Mouse (Mus musculus): ENCODE measurements around the gene Rxra.

The Rxra gene

DNA sequence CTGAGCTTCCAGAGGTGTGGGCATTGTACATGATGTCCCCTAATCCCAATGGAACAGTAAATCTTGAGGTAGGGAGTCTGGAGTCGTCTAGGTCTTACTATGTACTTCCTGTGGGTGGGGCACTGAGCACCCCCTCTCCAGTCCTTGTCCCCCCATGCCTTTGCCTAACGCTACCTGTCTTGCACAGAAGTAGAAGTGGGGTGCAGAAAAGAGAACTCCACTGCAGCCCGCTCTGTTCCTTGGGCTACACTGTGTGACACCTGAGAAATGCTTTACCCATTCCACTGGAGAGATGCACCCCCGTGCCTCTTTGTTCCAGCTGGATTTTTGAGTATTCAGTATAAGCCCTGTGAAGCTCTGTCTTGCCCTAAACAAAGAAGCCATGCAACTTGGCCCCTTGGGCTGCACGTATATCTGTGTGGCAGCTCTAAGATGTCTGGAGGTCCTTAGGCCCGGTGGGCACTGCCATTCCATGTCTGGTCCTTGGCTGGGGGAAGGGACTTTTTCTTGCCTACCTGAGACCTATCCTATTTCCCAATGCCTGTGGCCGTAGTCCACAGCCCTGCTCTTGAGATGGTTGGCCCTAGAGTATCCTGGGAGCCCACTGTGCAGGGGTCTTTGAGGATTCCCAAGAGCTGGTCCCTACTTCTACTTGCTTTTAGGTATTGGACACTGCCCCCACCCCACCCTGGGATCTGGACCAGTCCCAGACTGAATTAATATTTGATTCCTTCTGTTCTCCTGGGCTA lies 67.8 kb downstream of the Rxra start:
- DNase-seq = no peak

DNA sequence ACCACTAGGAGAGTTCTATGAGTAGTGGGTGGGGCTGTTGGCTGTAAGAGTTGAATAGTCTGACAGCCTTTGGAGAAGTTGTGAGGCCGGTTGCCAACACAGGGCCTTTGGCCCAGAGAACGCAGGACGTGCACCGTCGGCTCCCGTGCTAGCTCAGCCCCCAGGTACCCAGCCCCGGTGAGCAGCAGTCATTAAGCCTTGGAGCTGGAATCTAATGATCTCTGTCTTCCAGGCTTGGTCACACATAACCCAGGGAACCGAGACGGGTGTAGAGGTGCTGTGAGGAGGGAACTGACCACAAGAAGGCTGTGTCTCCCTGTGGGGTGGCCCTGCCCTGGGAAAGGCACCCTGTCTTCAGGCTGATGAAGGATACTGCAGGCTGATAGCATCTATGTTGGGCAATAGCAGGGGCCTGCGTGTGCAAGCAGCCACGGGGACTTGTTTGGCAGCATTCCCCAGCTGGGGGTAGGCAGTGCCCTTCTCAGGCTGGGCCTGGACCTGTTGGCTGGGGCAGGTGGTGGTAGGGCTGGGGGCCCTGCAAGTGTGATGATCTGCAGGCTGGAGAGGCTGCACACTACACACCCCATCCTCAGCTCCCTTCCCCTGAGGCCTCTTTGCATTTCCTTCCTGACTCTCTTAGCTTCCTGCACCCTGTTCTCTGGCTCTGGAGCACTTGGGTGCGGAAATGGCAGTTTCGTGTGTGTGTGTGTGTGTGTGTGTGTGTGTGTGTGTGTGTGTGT lies 68.5 kb downstream of the Rxra start:
- no peak for DNase-seq

DNA sequence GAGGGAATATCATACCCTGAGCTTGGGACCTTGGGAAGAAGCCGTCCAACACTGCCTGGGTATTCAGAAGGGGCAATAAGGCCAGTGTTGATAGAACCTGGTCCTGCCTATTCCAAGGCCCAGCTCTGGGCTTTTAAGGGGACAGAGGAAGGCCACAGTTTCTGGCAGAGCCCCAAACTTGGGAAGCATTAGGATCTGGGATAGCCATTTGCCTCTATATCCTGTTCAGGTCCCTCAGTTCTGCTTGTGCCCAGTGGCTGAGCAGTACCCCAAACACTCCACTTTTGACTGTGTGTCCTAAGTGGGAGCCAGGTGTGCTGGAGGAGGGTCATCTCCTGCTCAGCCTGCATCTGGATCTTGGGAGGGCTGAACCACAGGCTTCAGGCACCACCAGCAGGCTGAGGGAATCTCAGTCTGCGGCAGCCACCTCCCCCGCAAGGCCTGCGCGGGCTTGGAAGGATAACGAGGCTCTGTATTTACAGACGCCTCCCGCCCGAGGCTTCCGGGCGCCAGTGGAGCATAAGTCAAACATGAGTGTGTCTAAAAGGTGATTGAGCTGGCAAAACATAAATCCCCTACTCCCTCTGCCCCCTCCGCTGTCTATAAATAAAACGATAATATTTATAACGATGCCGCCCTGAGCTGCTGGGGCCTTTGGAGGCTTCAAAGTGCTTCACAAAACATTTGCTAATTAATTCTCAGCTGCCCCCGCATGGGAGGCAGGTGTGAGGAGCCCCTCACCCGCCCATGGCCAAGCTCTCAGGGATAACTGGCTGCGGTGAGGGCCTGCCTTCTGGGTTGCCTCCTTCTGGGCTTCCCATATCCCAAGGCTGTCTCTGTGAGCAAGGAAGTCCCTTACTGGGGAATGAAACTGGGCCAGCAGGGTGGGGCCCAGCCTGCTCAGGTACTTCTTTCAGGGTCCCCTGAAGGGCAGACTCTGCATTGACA lies 69.7 kb downstream of the Rxra start:
- DNase-seq = no peak

GRCm38 (mm10) chr2:27746854-27747253 lies 70.6 kb downstream of the Rxra start:
- no peak for DNase-seq

- no peak for DNase-seq
Measured at GRCm38 (mm10) chr2:27748984-27749383, 72.7 kb downstream of the Rxra start.

- no peak for DNase-seq
Measured at GRCm38 (mm10) chr2:27750399-27751134, 74.3 kb downstream of the Rxra start.

- no peak for DNase-seq
Measured at GRCm38 (mm10) chr2:27751135-27751519, 74.9 kb downstream of the Rxra start.

DNA sequence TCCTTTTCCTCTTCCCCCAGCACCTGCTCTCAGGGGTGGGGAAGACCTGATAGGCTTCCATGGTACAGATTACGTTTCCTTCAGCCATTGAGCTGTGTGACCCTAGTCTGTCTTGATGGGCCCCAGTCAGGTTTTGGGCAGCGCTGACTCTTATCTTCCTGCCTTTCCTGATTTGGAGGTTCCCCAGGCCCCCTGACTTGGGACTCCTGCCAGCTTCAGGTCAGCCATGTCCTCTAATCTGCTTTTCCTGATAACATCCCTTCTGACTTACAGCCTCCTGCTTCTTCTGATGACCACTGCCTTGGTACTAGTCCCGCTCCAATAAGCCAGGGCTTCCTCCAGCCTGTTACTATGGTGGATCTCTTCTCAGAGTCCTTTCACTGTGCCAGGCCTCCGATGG lies 75.6 kb downstream of the Rxra start:
- no peak for DNase-seq

DNA sequence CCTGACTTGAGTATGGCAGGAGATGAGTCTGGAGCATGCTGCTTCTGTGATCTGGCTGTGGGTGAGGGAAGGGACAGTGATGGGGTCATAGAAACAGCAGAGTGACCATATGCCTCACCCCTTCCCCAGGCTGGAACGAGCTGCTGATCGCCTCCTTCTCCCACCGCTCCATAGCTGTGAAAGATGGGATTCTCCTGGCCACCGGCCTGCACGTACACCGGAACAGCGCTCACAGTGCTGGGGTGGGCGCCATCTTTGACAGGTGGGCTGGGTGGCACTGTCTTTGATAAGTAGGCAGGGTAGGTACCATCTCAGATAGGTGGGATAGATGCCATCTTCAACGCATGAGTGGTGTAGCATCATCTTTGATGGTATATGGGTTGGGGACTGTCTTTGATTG lies 77.9 kb downstream of the Rxra start:
- DNase-seq = no peak

GRCm38 (mm10) chr2:27755986-27756641 lies 79.9 kb downstream of the Rxra start:
- no peak for DNase-seq

DNA sequence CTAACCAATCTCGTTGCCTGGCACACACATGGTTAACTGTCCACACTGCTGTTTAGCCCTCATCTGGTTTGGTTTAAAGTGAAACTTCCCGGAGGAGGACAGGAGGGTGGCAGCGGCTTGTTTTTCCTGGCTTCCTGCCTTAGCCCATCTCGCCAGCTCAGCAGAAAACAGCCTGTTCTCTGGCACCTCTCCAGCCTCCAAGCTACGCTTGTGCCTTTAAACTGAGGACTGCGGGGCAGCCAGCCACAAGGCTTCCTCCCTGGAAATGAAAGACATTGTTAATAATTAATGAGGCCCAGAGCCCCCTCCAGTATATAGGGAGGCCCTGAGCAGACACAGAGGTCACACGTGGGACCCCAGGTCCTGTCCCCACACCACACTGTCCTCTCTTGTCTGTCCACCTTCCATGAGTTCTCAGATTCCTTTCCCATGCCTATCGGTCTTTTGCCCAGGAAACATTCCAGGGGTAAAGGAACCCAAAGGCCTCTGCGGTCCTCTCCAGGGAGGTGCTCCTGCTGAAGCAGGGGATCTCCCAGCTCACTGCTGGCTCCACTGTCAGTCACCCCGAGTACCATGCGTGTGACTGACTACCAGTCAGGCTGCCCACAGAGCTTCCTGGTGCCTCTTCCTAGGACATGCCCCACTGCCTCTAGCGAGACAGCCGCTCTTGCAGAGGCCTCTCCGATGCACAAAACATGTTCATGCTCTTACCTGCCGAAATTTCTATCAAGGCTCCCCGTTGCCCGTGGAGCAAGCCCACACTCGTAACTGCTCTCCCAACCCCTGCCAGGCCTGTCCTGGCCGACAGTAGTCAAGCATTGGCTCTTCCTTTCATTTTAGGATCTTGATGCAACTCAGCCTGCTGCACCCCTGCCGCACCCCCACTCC lies 82.4 kb downstream of the Rxra start:
- peak; percentile 87 for DNase-seq

DNA sequence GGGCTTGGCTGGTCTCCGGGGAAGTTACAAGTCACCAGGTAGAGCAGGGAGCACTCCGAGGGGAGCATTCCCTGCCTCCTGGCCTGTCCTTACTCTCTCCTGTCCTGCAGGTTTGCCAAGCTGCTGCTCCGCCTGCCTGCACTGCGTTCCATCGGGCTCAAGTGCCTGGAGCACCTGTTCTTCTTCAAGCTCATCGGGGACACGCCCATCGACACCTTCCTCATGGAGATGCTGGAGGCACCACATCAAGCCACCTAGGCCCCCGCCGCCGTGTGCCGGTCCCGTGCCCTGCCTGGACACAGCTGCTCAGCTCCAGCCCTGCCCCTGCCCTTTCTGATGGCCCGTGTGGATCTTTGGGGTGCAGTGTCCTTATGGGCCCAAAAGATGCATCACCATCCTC lies 83.2 kb downstream of the Rxra start:
- no peak for DNase-seq

GRCm38 (mm10) chr2:27761260-27761995 lies 85.2 kb downstream of the Rxra start:
- peak; percentile 54 for DNase-seq

DNA sequence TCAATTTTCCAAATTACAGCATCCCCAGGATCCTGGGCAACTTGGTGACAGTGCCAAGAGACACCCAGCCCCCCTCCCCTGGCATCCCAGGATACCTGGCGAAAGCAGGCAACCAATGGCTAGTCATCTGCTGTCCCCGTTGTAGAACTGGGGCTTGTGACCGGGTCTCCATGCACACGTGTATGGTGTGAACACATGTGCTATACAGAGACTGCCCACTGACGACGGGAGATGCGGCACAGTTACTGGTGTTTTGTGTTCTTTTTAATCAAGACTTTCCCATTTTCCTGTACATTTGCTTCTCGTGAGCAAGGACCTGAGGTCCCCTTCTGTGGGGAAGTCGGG lies 85.7 kb downstream of the Rxra start:
- DNase-seq = no peak

DNA sequence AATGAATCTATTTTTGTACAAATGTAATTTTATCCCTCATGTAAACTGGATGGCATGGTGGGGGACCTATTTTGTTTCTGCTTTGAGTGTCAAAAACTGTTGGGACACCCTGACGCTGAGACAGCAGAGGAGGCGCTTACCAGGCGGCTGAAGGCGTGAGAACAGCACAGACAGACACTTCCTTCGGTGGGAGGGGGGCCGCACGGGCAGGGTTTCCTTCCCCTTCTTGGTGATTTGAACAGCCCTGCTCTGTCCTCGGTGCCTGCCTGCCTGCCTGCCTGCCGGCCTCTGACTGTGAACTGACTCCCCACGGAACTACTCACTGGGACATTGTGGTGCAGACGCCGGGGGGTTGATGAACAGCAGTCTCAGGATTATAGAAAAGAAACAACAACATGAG lies 86.3 kb downstream of the Rxra start:
- DNase-seq = no peak

- DNase-seq = no peak
Measured at GRCm38 (mm10) chr2:27762920-27763780, 86.9 kb downstream of the Rxra start.

DNA sequence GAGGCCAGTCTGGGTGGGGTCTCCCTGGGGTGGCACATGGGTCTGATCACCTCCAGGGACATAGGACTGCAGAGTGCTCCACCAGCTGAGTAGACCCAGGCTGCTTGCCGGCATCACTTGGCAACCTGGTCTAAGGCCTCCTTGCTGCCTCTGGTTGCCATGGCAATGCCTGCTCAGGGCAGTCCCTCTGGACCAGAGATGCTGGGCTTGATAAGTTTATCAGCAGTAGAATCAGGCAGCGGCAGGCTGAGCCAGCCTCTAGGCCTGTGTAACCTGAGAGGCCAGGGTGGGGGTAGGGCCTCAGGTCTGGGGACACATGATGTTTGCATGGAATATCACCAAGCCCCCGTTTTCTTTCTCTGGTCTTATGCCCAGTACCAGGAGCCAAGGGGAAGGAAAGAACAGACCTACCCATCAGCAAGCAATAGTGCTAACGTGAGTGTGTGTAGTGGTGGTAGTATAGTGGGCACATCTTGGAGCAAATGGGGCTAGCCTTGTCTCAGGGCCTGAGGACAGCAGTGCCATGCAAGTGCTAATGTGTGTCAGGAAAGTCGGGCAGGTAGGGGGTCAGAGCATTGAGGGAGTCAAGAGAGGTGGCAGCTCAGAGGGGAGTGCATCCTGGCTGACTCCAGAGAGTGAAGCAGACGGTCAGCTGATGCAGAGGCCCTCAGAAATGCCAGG lies 88.2 kb downstream of the Rxra start:
- no peak for DNase-seq

DNA sequence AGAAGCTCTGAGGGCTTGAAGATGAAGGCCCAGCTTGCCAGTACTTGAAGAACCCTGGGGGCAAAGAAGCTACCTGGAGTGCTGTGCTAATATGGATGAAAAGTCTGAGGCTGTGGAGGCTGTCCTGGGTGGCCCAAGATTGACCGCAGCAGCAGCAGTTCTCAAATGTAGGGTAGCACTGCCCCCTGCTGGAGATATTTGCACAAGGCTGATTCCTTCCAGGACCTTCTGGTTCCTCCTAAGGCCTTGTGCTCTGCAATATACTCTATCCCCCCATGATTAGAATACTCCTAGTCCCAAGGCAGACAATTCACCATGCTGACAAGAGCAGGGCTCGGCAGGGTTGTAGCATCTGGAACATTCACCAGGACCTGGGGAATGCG lies 88.7 kb downstream of the Rxra start:
- DNase-seq = peak; percentile 74

DNA sequence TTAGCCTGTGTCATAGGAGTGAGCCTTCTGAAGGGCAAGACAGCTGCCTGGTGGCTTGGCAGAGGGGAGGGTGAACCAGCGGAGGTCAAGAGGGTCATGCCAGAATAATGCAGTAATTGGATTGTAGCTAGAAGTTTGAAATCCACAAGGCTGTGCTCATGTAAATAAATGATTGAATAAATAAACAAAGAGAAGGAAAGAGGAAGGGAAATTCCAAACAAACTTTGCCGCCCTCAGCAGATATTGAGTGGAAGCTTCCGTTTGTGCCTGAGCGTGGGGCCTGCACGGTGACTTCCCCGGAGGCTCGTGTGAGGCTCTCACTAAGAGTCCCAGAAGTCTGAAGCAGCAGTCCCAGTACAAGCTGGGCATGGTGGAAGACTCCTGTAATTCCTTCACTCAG lies 91.5 kb downstream of the Rxra start:
- no peak for DNase-seq

Measured in cerebellum, adult 9-11 months (tissue).